Mouse (Mus musculus) neural tube, embryonic 13.5 days (tissue): ENCODE measurements around the gene Pigv. TPM values are rescaled to one million over a fixed set of nuclear protein-coding genes. Genes with fewer than 3 reads are reported as not detected.

Source experiments
- ATAC-seq: fragments of 200-750 bp; cut with Nextera tagmentation; 2 replicates; pipeline ENCODE4 v1.8.0; 2017; ENCODE audit warnings: low read depth, mild to moderate bottlenecking, moderate TSS enrichment, moderate library complexity
- H3K27ac ChIP-seq: fragments of 300-500 bp; sonication (generic); replicated peaks from 2 replicates; pipeline ENCODE4 v1.5.1; 2015; ENCODE audit warnings: moderate library complexity, mild to moderate bottlenecking, inconsistent platforms
- H3K27me3 ChIP-seq: fragments of 300-500 bp; sonication (generic); 2 replicates; pipeline ENCODE4 v1.6.1; 2015; ENCODE audit warnings: mild to moderate bottlenecking, inconsistent platforms
- H3K36me3 ChIP-seq: fragments of 300-500 bp; sonication (generic); 2 replicates; pipeline ENCODE4 v1.6.1; 2015; ENCODE audit warnings: mild to moderate bottlenecking, inconsistent platforms
- H3K4me1 ChIP-seq: fragments of 300-500 bp; sonication (generic); replicated peaks from 2 replicates; pipeline ENCODE4 v1.6.1; 2015; ENCODE audit warnings: inconsistent platforms
- H3K4me2 ChIP-seq: fragments of 300-500 bp; sonication (generic); 2 replicates; pipeline ENCODE4 v1.6.1; 2015; ENCODE audit warnings: inconsistent platforms, mild to moderate bottlenecking, moderate library complexity
- H3K4me3 ChIP-seq: fragments of 300-500 bp; sonication (generic); 2 replicates; pipeline ENCODE4 v1.5.1; 2015; ENCODE audit warnings: mild to moderate bottlenecking, inconsistent platforms
- H3K9ac ChIP-seq: fragments of 300-500 bp; sonication (generic); 2 replicates; pipeline ENCODE4 v1.6.1; 2015; ENCODE audit warnings: moderate library complexity, mild to moderate bottlenecking, inconsistent platforms
- H3K9me3 ChIP-seq: fragments of 300-500 bp; sonication (generic); 2 replicates; pipeline ENCODE4 v1.6.1; 2016; ENCODE audit warnings: inconsistent platforms
- WGBS: fragments of 180-500 bp; shearing (Covaris S2); methylation state at CpG from one replicate; pipeline ENCODE4 v1.1.7; 2015; 5-methylcytosine and 5-hydroxymethylcytosine counted together
- polyA plus RNA-seq: library from polyadenylated mRNA; unstranded; fragments of >200 nt; fragmentation: Nextera tagmentation; extraction: Ambion mirVana; gene quantifications from 2 replicates; pipeline ENCODE4 v1.2.1, GENCODE M21; 2015

Gene Pigv
- polyA plus RNA-seq, 1 experiment from 2014 or later, result 14.2 TPM

- WGBS, result 54% methylated on average over 7 of the region's 7 CpGs
- Histone ChIP-seq H3K27ac (no peak overlapping the region), H3K4me2 (no peak overlapping the region), H3K27me3 (no peaks in the 10 kb centered on the region), H3K4me3 (no peak overlapping the region), H3K36me3 (peaks cover 100% of the 10 kb centered on the region), H3K9ac (no peak overlapping the region), H3K9me3 (no peaks in the 10 kb centered on the region), H3K4me1 (peaks cover 38% of the 10 kb centered on the region)
- no peak for ATAC-seq
Measured at GRCm38 (mm10) chr4:133688417-133689067, 16.1 kb upstream of the Pigv start.

- no peak overlapping the region for H3K4me2 ChIP-seq
- no peaks in the 10 kb centered on the region for H3K9me3 ChIP-seq
- H3K27me3 ChIP-seq, result no peaks in the 10 kb centered on the region
- 89% methylated on average over 5 of the region's 5 CpGs for WGBS
- ATAC-seq, result no peak
- H3K4me3 ChIP-seq, result no peak overlapping the region
- H3K36me3 ChIP-seq, result peaks cover 100% of the 10 kb centered on the region
- no peak overlapping the region for H3K9ac ChIP-seq
- peaks cover 38% of the 10 kb centered on the region for H3K4me1 ChIP-seq
- no peak overlapping the region for H3K27ac ChIP-seq
Measured at GRCm38 (mm10) chr4:133687126-133687525, 14.7 kb upstream of the Pigv start.

- no peaks in the 10 kb centered on the region for H3K27me3 ChIP-seq
- no peaks in the 10 kb centered on the region for H3K9me3 ChIP-seq
- H3K4me2 ChIP-seq, result no peak overlapping the region
- WGBS, result 88% methylated on average over 11 of the region's 11 CpGs
- ATAC-seq, result no peak
- no peak overlapping the region for H3K27ac ChIP-seq
- no peak overlapping the region for H3K4me3 ChIP-seq
- H3K36me3 ChIP-seq, result peaks cover 100% of the 10 kb centered on the region
- peaks cover 35% of the 10 kb centered on the region for H3K4me1 ChIP-seq
- no peak overlapping the region for H3K9ac ChIP-seq
Measured at GRCm38 (mm10) chr4:133686512-133686911, 14.1 kb upstream of the Pigv start.

- H3K36me3 ChIP-seq, result peaks cover 67% of the 10 kb centered on the region
- no peak overlapping the region for H3K4me3 ChIP-seq
- H3K27me3 ChIP-seq, result no peaks in the 10 kb centered on the region
- no peak overlapping the region for H3K9ac ChIP-seq
- H3K9me3 ChIP-seq, result no peaks in the 10 kb centered on the region
- no peak overlapping the region for H3K4me2 ChIP-seq
- peaks cover 21% of the 10 kb centered on the region for H3K4me1 ChIP-seq
- ATAC-seq, result no peak
- H3K27ac ChIP-seq, result no peak overlapping the region
- WGBS, result 92% methylated on average over 14 of the region's 14 CpGs
Measured at GRCm38 (mm10) chr4:133680206-133680786, 7.8 kb upstream of the Pigv start.

- no peaks in the 10 kb centered on the region for H3K27me3 ChIP-seq
- no peak overlapping the region for H3K4me3 ChIP-seq
- no peak overlapping the region for H3K27ac ChIP-seq
- H3K9ac ChIP-seq, result no peak overlapping the region
- no peak overlapping the region for H3K4me2 ChIP-seq
- no peak for ATAC-seq
- peaks cover 61% of the 10 kb centered on the region for H3K36me3 ChIP-seq
- H3K4me1 ChIP-seq, result peaks cover 27% of the 10 kb centered on the region
- 94% methylated on average over 7 of the region's 7 CpGs for WGBS
- H3K9me3 ChIP-seq, result no peaks in the 10 kb centered on the region
Measured at GRCm38 (mm10) chr4:133679629-133680028, 7.2 kb upstream of the Pigv start.

GRCm38 (mm10) chr4:133677266-133677665, 4.8 kb upstream of the Pigv start:
- H3K27me3 ChIP-seq, result no peaks in the 10 kb centered on the region
- H3K4me2 ChIP-seq, result no peak overlapping the region
- H3K27ac ChIP-seq, result peak overlapping the region; percentile 74; the same call in 1 of the 2 replicates
- peaks cover 46% of the 10 kb centered on the region for H3K4me1 ChIP-seq
- no peak for ATAC-seq
- no peaks in the 10 kb centered on the region for H3K9me3 ChIP-seq
- H3K9ac ChIP-seq, result no peak overlapping the region
- H3K36me3 ChIP-seq, result peaks cover 37% of the 10 kb centered on the region
- H3K4me3 ChIP-seq, result no peak overlapping the region
- WGBS, result 81% methylated on average over 7 of the region's 7 CpGs

GRCm38 (mm10) chr4:133676189-133676588, 3.7 kb upstream of the Pigv start:
- WGBS, result 22% methylated on average over 3 of the region's 3 CpGs
- peak overlapping the region; percentile 74 for H3K27ac ChIP-seq
- peaks cover 53% of the 10 kb centered on the region for H3K4me1 ChIP-seq
- H3K4me2 ChIP-seq, result 0 out of 2 replicates have a peak overlapping the region, but pooled peaks have one; percentile 3
- ATAC-seq, result no peak
- H3K36me3 ChIP-seq, result peaks cover 26% of the 10 kb centered on the region
- H3K9me3 ChIP-seq, result no peaks in the 10 kb centered on the region
- no peak overlapping the region for H3K4me3 ChIP-seq
- H3K9ac ChIP-seq, result no peak overlapping the region; the same call in 1 of the 2 replicates
- no peaks in the 10 kb centered on the region for H3K27me3 ChIP-seq

GRCm38 (mm10) chr4:133675594-133676016, 3.2 kb upstream of the Pigv start:
- no peaks in the 10 kb centered on the region for H3K27me3 ChIP-seq
- no peak overlapping the region for H3K9ac ChIP-seq
- peak; percentile 29; the same call in 1 of the 2 replicates for ATAC-seq
- 0 out of 2 replicates have a peak overlapping the region, but pooled peaks have one; percentile 3 for H3K4me2 ChIP-seq
- peaks cover 20% of the 10 kb centered on the region for H3K36me3 ChIP-seq
- WGBS, result 3% methylated on average over 5 of the region's 5 CpGs
- peak overlapping the region; percentile 74 for H3K27ac ChIP-seq
- H3K4me1 ChIP-seq, result peaks cover 58% of the 10 kb centered on the region
- H3K4me3 ChIP-seq, result no peak overlapping the region
- no peaks in the 10 kb centered on the region for H3K9me3 ChIP-seq

GRCm38 (mm10) chr4:133674331-133674695, 1.9 kb upstream of the Pigv start:
- 72% methylated on average over 8 of the region's 8 CpGs for WGBS
- H3K9ac ChIP-seq, result peak overlapping the region; percentile 88; the same call in 1 of the 2 replicates
- H3K27ac ChIP-seq, result peak overlapping the region; percentile 97
- ATAC-seq, result no peak
- no peaks in the 10 kb centered on the region for H3K27me3 ChIP-seq
- H3K4me3 ChIP-seq, result no peak overlapping the region
- H3K4me2 ChIP-seq, result peak overlapping the region; percentile 82
- peaks cover 7% of the 10 kb centered on the region for H3K36me3 ChIP-seq
- H3K4me1 ChIP-seq, result peaks cover 71% of the 10 kb centered on the region
- no peaks in the 10 kb centered on the region for H3K9me3 ChIP-seq

- H3K27ac ChIP-seq, result peak overlapping the region; percentile 97
- peak overlapping the region; percentile 82 for H3K4me2 ChIP-seq
- H3K4me3 ChIP-seq, result peak overlapping the region; percentile 75; the same call in 1 of the 2 replicates
- peak overlapping the region; percentile 88 for H3K9ac ChIP-seq
- 39% methylated on average over 10 of the region's 10 CpGs for WGBS
- ATAC-seq, result no peak
- H3K36me3 ChIP-seq, result peaks cover 5% of the 10 kb centered on the region; the same call in 1 of the 2 replicates
- H3K4me1 ChIP-seq, result peaks cover 76% of the 10 kb centered on the region
- H3K27me3 ChIP-seq, result no peaks in the 10 kb centered on the region
- H3K9me3 ChIP-seq, result no peaks in the 10 kb centered on the region
Measured at GRCm38 (mm10) chr4:133673666-133674330, 1.4 kb upstream of the Pigv start.

GRCm38 (mm10) chr4:133672845-133673647, 599 bp upstream of the Pigv start:
- peak; percentile 48 for ATAC-seq
- WGBS, result 3% methylated on average over 24 of the region's 24 CpGs
- H3K4me3 ChIP-seq, result peak overlapping the region; percentile 75
- peaks cover 3% of the 10 kb centered on the region; the same call in 1 of the 2 replicates for H3K36me3 ChIP-seq
- H3K9ac ChIP-seq, result peak overlapping the region; percentile 88
- H3K27ac ChIP-seq, result peak overlapping the region; percentile 97
- peak overlapping the region; percentile 82 for H3K4me2 ChIP-seq
- no peaks in the 10 kb centered on the region for H3K9me3 ChIP-seq
- peaks cover 80% of the 10 kb centered on the region for H3K4me1 ChIP-seq
- H3K27me3 ChIP-seq, result no peaks in the 10 kb centered on the region
